Mouse (Mus musculus) G1E (cell line): ENCODE data around the gene Btbd10. TPM values are rescaled to one million over a fixed set of nuclear protein-coding genes. Genes with fewer than 3 reads are reported as not detected.
A peak's percentile ranks its signal among the peaks of the same experiment; 100 is the strongest.

Experiments
- ATAC-seq: 2 replicates; pipeline ENCODE4 v1.8.0; 2016; ENCODE audit warnings: mild to moderate bottlenecking; ENCODE audit not compliant: insufficient number of reproducible peaks, poor library complexity, low FRiP score, severe bottlenecking; ENCODE audit errors: extremely low read depth
- DNase-seq: peaks from one replicate; pipeline ENCODE4 v3.0.0; 2012; ENCODE audit warnings: low spot score
- H3K27me3 ChIP-seq: 2 replicates; pipeline ENCODE4 v1.6.1; 2012; ENCODE audit warnings: mild to moderate bottlenecking, low read length, inconsistent platforms; ENCODE audit not compliant: insufficient read depth
- H3K36me3 ChIP-seq: replicated peaks from 2 replicates; pipeline ENCODE3; 2012; ENCODE audit warnings: mild to moderate bottlenecking, inconsistent platforms
- H3K4me1 ChIP-seq: 2 replicates; pipeline ENCODE4 v1.6.1; 2012; ENCODE audit warnings: low read depth, low read length, inconsistent platforms, mixed read lengths; ENCODE audit not compliant: insufficient read depth
- H3K4me3 ChIP-seq: 2 replicates; pipeline ENCODE4 v1.5.1; 2012; ENCODE audit warnings: low read depth, mild to moderate bottlenecking, inconsistent platforms, low read length, moderate library complexity, mixed read lengths
- H3K9me3 ChIP-seq: replicated peaks from 2 replicates; pipeline ENCODE4 v1.6.1; 2012; ENCODE audit warnings: inconsistent platforms
- CTCF ChIP-seq: IDR thresholded peaks from 2 replicates; pipeline ENCODE4 v1.5.1; 2012; ENCODE audit warnings: low read depth, low read length, inconsistent platforms, mixed read lengths
- GATA1 ChIP-seq: IDR thresholded peaks from 2 replicates; pipeline ENCODE4 v1.6.1; 2012; ENCODE audit warnings: borderline replicate concordance, low read length, inconsistent platforms, mixed read lengths
- GATA2 ChIP-seq: IDR thresholded peaks from 2 replicates; pipeline ENCODE4 v1.6.1; 2012; ENCODE audit warnings: low read depth, low read length, inconsistent platforms, borderline replicate concordance
- POLR2AphosphoS5 ChIP-seq: IDR thresholded peaks from 2 replicates; pipeline ENCODE4 v1.6.1; 2012; ENCODE audit warnings: low read depth, low read length, inconsistent platforms; ENCODE audit not compliant: insufficient replicate concordance
- TAL1 ChIP-seq: conservative IDR thresholded peaks from 2 replicates; pipeline ENCODE4 v1.6.1; 2012; ENCODE audit warnings: low read depth, low read length, inconsistent platforms, mixed read lengths
- polyA plus RNA-seq: library from polyadenylated mRNA; stranded (reverse); fragments of >175 nt; gene quantifications from 2 replicates; pipeline ENCODE4 v1.2.3, GENCODE M21; 2012
- total RNA-seq, 2 experiments: library from RNA; stranded (forward) in 1 of 2; stranded (reverse) in 1 of 2; fragments of 200-1000 nt in 1 of 2; fragments of >200 nt in 1 of 2; fragmentation: Nextera tagmentation in 1 of 2; gene quantifications; 2 replicates each; pipeline ENCODE4 v1.2.3; 2014 to 2017

Btbd10 gene
- total and polyA plus RNA-seq, 3 experiments: 5.0 to 53.5 (median 40.9) TPM

DNA sequence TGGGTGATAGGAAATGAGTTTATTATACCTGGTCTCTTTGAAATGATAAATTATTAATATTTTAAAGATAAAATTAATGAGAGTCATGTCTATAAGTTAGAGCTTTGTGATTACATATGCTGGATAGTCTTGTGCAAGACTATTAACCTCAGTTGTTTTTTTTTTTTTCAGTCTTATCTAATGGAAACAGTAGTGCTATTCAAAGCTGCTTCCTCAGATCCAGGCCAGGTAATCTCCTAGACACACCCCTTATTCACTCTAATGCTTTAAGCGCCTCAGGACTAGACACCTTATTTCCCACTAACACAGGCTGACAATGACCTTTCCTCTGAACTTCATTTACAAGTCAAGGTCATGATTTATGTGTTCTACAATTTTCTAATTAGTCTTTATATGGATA is 20.1 kb downstream of the Btbd10 start:
- Histone ChIP-seq H3K9me3 (no peaks in the 10 kb centered on the region), H3K4me3 (no peak overlapping the region), H3K27me3 (no peaks in the 10 kb centered on the region), H3K36me3 (no peaks in the 10 kb centered on the region), H3K4me1 (peaks cover 5% of the 10 kb centered on the region; the same call in 1 of the 2 replicates)
- peak; percentile 66 for ATAC-seq
- no peak for DNase-seq
- TF ChIP-seq TAL1 (peak; percentile 39), GATA2 (no peak)

DNA sequence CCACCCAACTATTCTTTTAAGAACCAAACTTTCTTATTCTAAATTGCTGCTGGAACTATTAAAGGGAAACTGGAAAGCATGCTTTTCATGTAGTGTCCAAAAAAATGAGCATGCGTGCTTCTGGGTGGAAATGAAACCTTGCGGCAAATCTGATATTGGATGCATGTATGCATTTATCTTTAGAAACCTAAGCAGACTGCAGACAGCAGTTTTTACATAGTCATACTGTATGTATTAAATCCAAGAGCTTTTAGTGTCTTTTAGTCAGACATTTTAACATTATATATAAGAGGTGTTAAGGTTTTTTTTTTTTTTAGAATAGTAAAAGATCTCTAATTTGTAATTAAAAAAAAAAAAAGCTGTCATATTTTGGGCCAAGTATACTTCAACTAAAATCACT is 21.5 kb downstream of the Btbd10 start:
- DNase-seq (no peak), ATAC-seq (no peak)
- no peak overlapping the region for H3K4me3 ChIP-seq
- TF ChIP-seq TAL1 (no peak), GATA1 (no peak), POLR2AphosphoS5 (no peak), GATA2 (no peak), CTCF (no peak)
- H3K9me3 ChIP-seq: no peaks in the 10 kb centered on the region
- H3K36me3 ChIP-seq: no peaks in the 10 kb centered on the region
- H3K4me1 ChIP-seq: peaks cover 5% of the 10 kb centered on the region; the same call in 1 of the 2 replicates
- no peaks in the 10 kb centered on the region for H3K27me3 ChIP-seq

DNA sequence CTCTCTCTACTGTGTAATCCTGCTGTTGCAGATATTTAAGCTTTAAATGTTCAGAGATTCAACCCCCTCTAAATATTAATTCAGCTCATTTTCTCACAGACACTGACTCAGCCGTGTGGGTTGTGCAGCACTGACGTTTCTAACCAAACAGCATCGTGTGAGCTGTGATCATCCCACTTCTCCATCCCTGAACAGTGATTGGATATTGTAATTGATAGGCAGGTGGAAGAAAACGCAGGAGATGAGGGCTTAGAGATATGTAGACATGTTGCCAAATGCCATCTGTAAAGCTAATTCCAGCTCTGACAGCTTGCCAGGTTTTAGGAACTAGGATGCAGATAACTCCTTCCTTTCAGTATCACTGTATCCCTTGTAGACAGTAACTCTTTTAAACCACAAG is 21.9 kb downstream of the Btbd10 start:
- DNase-seq (no peak), ATAC-seq (no peak)
- TF ChIP-seq TAL1: no peak
- TF ChIP-seq CTCF: no peak
- no peak for TF ChIP-seq GATA2
- Histone ChIP-seq H3K9me3 (no peaks in the 10 kb centered on the region), H3K4me1 (peaks cover 5% of the 10 kb centered on the region; the same call in 1 of the 2 replicates), H3K36me3 (no peaks in the 10 kb centered on the region), H3K27me3 (no peaks in the 10 kb centered on the region), H3K4me3 (no peak overlapping the region)

DNA sequence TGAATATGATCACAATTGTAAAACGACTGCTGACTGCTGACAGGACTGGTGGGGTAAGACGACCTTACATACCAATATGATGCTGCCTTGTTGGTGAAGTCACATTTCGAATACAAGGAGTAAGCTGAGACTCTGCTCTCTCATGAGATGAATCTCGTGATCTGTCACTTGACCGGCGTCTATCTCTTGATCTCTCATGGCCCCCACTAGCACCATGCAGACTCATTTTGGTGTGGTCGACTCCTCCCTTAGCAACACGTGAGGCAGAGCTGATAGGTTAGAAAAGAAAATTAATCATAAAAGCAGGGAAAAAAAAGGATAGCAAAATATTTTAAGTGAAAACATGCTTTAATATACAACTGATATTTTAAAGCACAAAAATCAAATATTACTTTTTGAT is 33.9 kb downstream of the Btbd10 start:
- Histone ChIP-seq H3K27me3 (no peaks in the 10 kb centered on the region), H3K9me3 (no peaks in the 10 kb centered on the region), H3K4me1 (peaks cover 3% of the 10 kb centered on the region; the same call in 1 of the 2 replicates), H3K36me3 (peaks cover 7% of the 10 kb centered on the region), H3K4me3 (no peak overlapping the region)
- TF ChIP-seq CTCF (no peak), GATA1 (no peak), GATA2 (no peak), TAL1 (no peak), POLR2AphosphoS5 (no peak)
- ATAC-seq: peak; percentile 91
- no peak for DNase-seq

DNA sequence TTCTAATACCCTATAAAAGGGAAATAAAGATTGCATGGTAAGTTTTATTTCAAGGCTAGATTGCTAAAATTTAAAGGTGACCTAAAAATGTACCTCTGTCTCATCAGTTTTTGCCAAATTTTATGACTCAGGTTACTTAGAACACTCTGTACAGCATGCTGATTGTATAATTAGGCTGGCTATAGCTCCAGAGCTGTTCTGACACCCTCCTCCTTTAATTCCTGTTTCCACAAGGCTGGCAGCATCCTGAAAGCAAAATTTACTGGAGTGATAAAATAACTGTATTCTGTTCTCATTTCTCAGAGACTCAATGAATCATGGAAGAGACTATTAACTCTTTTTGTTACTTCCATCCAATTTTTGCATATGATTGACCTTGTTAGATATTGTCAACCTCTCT is 35.2 kb downstream of the Btbd10 start:
- Histone ChIP-seq H3K36me3 (peaks cover 10% of the 10 kb centered on the region), H3K27me3 (no peaks in the 10 kb centered on the region), H3K4me3 (no peak overlapping the region), H3K9me3 (no peaks in the 10 kb centered on the region), H3K4me1 (peaks cover 3% of the 10 kb centered on the region; the same call in 1 of the 2 replicates)
- TF ChIP-seq GATA1 (no peak), CTCF (no peak), POLR2AphosphoS5 (no peak), GATA2 (no peak), TAL1 (no peak)
- ATAC-seq: no peak
- DNase-seq: no peak

DNA sequence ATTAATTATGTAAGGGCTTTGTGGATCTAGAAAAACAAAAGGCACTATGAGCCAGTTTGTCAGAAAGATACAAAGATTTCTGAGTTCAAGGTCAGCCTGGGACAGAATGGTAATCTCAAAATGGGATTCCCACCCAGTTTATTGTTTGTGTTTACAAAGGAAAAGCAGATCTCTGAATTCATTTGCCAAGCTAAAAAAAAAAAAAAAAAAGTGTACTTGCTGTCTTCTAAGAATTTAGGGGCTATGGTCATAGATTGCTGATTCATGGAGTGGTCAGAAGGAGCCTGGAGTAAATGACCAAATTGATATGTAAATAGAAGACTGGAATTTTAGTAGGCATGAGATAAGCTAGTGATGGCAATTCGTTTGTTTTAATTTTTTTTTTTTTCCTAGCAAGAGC is 49.1 kb downstream of the Btbd10 start:
- Histone ChIP-seq H3K36me3 (peaks cover 34% of the 10 kb centered on the region), H3K4me3 (no peak overlapping the region), H3K9me3 (no peaks in the 10 kb centered on the region), H3K4me1 (no peaks in the 10 kb centered on the region), H3K27me3 (no peaks in the 10 kb centered on the region)
- ATAC-seq (no peak), DNase-seq (no peak)
- TF ChIP-seq GATA1 (no peak), GATA2 (no peak), TAL1 (no peak), POLR2AphosphoS5 (no peak), CTCF (no peak)

DNA sequence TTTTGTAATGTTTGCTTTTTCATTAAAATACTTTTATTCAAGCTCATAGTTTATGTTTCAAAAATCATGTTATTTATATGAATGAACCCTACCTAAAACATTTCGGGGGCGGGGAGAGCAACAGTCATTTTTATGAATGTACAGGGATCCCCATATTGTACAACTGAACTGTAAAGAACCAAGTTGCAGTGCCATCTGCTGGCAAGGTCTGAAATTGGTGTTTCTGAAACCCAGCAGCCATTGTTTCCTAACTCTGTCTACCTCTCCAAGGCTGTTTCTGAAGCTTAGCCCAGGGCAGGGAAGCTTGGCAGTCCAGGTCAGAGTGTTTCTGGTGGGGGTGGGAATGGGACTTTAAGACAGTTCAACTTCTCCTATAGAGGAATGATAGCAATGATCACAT is 57.4 kb downstream of the Btbd10 start:
- Histone ChIP-seq H3K36me3 (peaks cover 79% of the 10 kb centered on the region), H3K4me3 (no peak overlapping the region), H3K4me1 (peaks cover 12% of the 10 kb centered on the region), H3K9me3 (no peaks in the 10 kb centered on the region), H3K27me3 (no peaks in the 10 kb centered on the region)
- peak; percentile 60 for ATAC-seq
- TF ChIP-seq GATA1 (no peak), TAL1 (no peak), POLR2AphosphoS5 (no peak), GATA2 (no peak), CTCF (peak; percentile 48; the same call in 1 of the 2 replicates)
- no peak for DNase-seq
